Mouse (Mus musculus) lung, embryonic 14.5 days (tissue): ENCODE data around the gene Bri3bp. TPM values are rescaled to one million over a fixed set of nuclear protein-coding genes. Genes with fewer than 3 reads are reported as not detected.
"Not testable (repeated sequence)": the region's sequence is repeated elsewhere in the genome, so short reads cannot be mapped to it uniquely, and the experiment has no call there.

Experiments used
- ATAC-seq: fragments of 200-750 bp; cut with Nextera tagmentation; 2 replicates; pipeline ENCODE4 v1.8.0; 2017; ENCODE audit warnings: mild to moderate bottlenecking, moderate TSS enrichment, moderate library complexity; ENCODE audit not compliant: insufficient read depth
- DNase-seq: peaks from one replicate; pipeline ENCODE4 v3.0.0-alpha.2; 2015
- H3K27ac ChIP-seq: fragments of 300-500 bp; sonication (generic); 2 replicates; pipeline ENCODE4 v1.5.1; 2014; ENCODE audit warnings: low read depth, mild to moderate bottlenecking, moderate library complexity
- H3K27me3 ChIP-seq: fragments of 300-500 bp; sonication (generic); 2 replicates; pipeline ENCODE4 v1.6.1; 2014; ENCODE audit warnings: low read length, control low read depth; ENCODE audit not compliant: insufficient read depth
- H3K36me3 ChIP-seq: fragments of 300-500 bp; sonication (generic); 2 replicates; pipeline ENCODE4 v1.6.1; 2014; ENCODE audit warnings: control low read depth; ENCODE audit not compliant: insufficient read depth
- H3K4me1 ChIP-seq: fragments of 300-500 bp; sonication (generic); 2 replicates; pipeline ENCODE4 v1.6.1; 2014; ENCODE audit warnings: antibody characterized with exemption, control low read depth; ENCODE audit not compliant: insufficient read depth
- H3K4me2 ChIP-seq: fragments of 300-500 bp; sonication (generic); 2 replicates; pipeline ENCODE4 v1.6.1; 2014; ENCODE audit warnings: mild to moderate bottlenecking
- H3K4me3 ChIP-seq: fragments of 300-500 bp; sonication (generic); 2 replicates; pipeline ENCODE4 v1.5.1; 2014; ENCODE audit warnings: low read depth, low read length
- H3K9ac ChIP-seq: fragments of 300-500 bp; sonication (generic); 2 replicates; pipeline ENCODE4 v1.6.1; 2014
- H3K9me3 ChIP-seq: fragments of 300-500 bp; sonication (generic); 2 replicates; pipeline ENCODE4 v1.6.1; 2016; ENCODE audit warnings: low read depth, low read length, control low read depth
- CTCF ChIP-seq: IDR thresholded peaks from 2 replicates; pipeline ENCODE4 v1.5.1; 2016; ENCODE audit warnings: antibody characterized with exemption, low read depth
- WGBS: fragments of 180-500 bp; shearing (Covaris S2); extraction: QIAGEN DNeasy Blood & Tissue Kit; methylation state at CpG from one replicate; pipeline ENCODE4 v1.1.7; 2014; 5-methylcytosine and 5-hydroxymethylcytosine counted together
- polyA plus RNA-seq: library from polyadenylated mRNA; unstranded; fragments of >200 nt; fragmentation: Nextera tagmentation; extraction: Ambion mirVana; gene quantifications from 2 replicates; pipeline ENCODE4 v1.2.1, GENCODE M21; 2014

Bri3bp gene
- polyA plus RNA-seq, 1 experiment from 2014 or later: 37.9 TPM

- TF ChIP-seq CTCF: no peak
- Histone ChIP-seq H3K4me3 (no peak overlapping the region), H3K9ac (no peak overlapping the region), H3K9me3 (no peaks in the 10 kb centered on the region), H3K36me3 (peaks cover 98% of the 10 kb centered on the region), H3K4me2 (no peak overlapping the region), H3K4me1 (no peaks in the 10 kb centered on the region), H3K27ac (no peak overlapping the region), H3K27me3 (no peaks in the 10 kb centered on the region)
- WGBS: 89% methylated on average over 10 of the region's 10 CpGs
- DNase-seq: no peak
- ATAC-seq: no peak
Observed at GRCm38 (mm10) chr5:125426343-125426742, 15.0 kb upstream of the Bri3bp start.

- ATAC-seq, H3K27ac ChIP-seq, H3K4me2 ChIP-seq, DNase-seq, H3K27me3 ChIP-seq, H3K9ac ChIP-seq, H3K4me3 ChIP-seq, H3K9me3 ChIP-seq, H3K4me1 ChIP-seq: not testable (repeated sequence)
- H3K36me3 ChIP-seq: peaks cover 44% of the 10 kb centered on the region
- 98% methylated on average over 2 of the region's 2 CpGs for WGBS
Observed at GRCm38 (mm10) chr5:125432324-125432723, 9.0 kb upstream of the Bri3bp start.

- peaks cover 6% of the 10 kb centered on the region; the same call in 1 of the 2 replicates for H3K4me1 ChIP-seq
- no peaks in the 10 kb centered on the region for H3K27me3 ChIP-seq
- H3K9me3 ChIP-seq: no peaks in the 10 kb centered on the region
- H3K9ac ChIP-seq: peak within 1 kb of the TSS; percentile 91
- peak; percentile 98 for DNase-seq
- H3K4me2 ChIP-seq: peak within 1 kb of the TSS; percentile 97
- H3K4me3 ChIP-seq: peak within 1 kb of the TSS; percentile 92
- H3K36me3 ChIP-seq: peaks cover 29% of the 10 kb centered on the region
- WGBS: under 1% methylated on average over 46 of the region's 46 CpGs
- ATAC-seq: peak; percentile 98
- TF ChIP-seq CTCF: no peak
- H3K27ac ChIP-seq: peak within 1 kb of the TSS; percentile 54; the same call in 1 of the 2 replicates
Observed at GRCm38 (mm10) chr5:125433793-125434337, 7.5 kb upstream of the Bri3bp start, which contains the start of gene Dhx37. Gene Dhx37 (minus strand): TSS chr5:125434121.

GRCm38 (mm10) chr5:125434347-125434746 lies 7.0 kb upstream of the Bri3bp start:
- Histone ChIP-seq H3K4me2 (peak overlapping the region; percentile 97), H3K4me3 (peak overlapping the region; percentile 92), H3K36me3 (peaks cover 24% of the 10 kb centered on the region)
- peak; percentile 49 for TF ChIP-seq CTCF
- not testable (repeated sequence) for H3K4me1 ChIP-seq, H3K27ac ChIP-seq, ATAC-seq, H3K9me3 ChIP-seq, H3K27me3 ChIP-seq, DNase-seq, H3K9ac ChIP-seq
- 55% methylated on average over 15 of the region's 15 CpGs for WGBS

GRCm38 (mm10) chr5:125440583-125441233 lies 660 bp upstream of the Bri3bp start:
- Histone ChIP-seq H3K4me2 (peak overlapping the region; percentile 83), H3K36me3 (no peaks in the 10 kb centered on the region; the same call in 1 of the 2 replicates), H3K9me3 (no peaks in the 10 kb centered on the region), H3K27ac (peak overlapping the region; percentile 58), H3K27me3 (no peaks in the 10 kb centered on the region), H3K9ac (peak overlapping the region; percentile 83), H3K4me1 (peaks cover 10% of the 10 kb centered on the region), H3K4me3 (peak overlapping the region; percentile 87)
- ATAC-seq (peak; percentile 23; the same call in 1 of the 2 replicates), DNase-seq (no peak)
- no peak for TF ChIP-seq CTCF
- WGBS: 4% methylated on average over 7 of the region's 7 CpGs

- peak overlapping the region; percentile 79; the same call in 1 of the 2 replicates for H3K27ac ChIP-seq
- H3K4me2 ChIP-seq: peak overlapping the region; percentile 83
- WGBS: 18% methylated on average over 27 of the region's 27 CpGs
- no peaks in the 10 kb centered on the region for H3K9me3 ChIP-seq
- ATAC-seq: peak; percentile 3; the same call in 1 of the 2 replicates
- peak overlapping the region; percentile 83 for H3K9ac ChIP-seq
- peaks cover 10% of the 10 kb centered on the region for H3K4me1 ChIP-seq
- H3K36me3 ChIP-seq: no peaks in the 10 kb centered on the region; the same call in 1 of the 2 replicates
- no peak for TF ChIP-seq CTCF
- peak; percentile 37 for DNase-seq
- no peaks in the 10 kb centered on the region for H3K27me3 ChIP-seq
- H3K4me3 ChIP-seq: peak overlapping the region; percentile 87
Observed at GRCm38 (mm10) chr5:125442136-125442995, 998 bp downstream of the Bri3bp start.
